Mouse (Mus musculus) hindbrain, postnatal 0 days (tissue): ENCODE results near the gene Gmppb. TPM values are rescaled to one million over a fixed set of nuclear protein-coding genes. Genes with fewer than 3 reads are reported as not detected.

Source experiments
- ATAC-seq: fragments of 200-750 bp; cut with Nextera tagmentation; 2 replicates; pipeline ENCODE4 v1.8.0; 2017; ENCODE audit warnings: mild to moderate bottlenecking, moderate TSS enrichment, moderate library complexity
- DNase-seq: peaks from one replicate; pipeline ENCODE4 v3.0.0-alpha.2; 2015; ENCODE audit warnings: low spot score
- H3K27ac ChIP-seq: fragments of 300-500 bp; sonication (generic); 2 replicates; pipeline ENCODE4 v1.5.1; 2014; ENCODE audit warnings: mild to moderate bottlenecking
- H3K27me3 ChIP-seq: fragments of 300-500 bp; sonication (generic); 2 replicates; pipeline ENCODE4 v1.6.1; 2014; ENCODE audit warnings: low read length, mixed read lengths; ENCODE audit not compliant: insufficient read depth
- H3K36me3 ChIP-seq: fragments of 300-500 bp; sonication (generic); 2 replicates; pipeline ENCODE4 v1.6.1; 2014; ENCODE audit warnings: low read length, mixed read lengths; ENCODE audit not compliant: insufficient read depth
- H3K4me1 ChIP-seq: fragments of 300-500 bp; sonication (generic); 2 replicates; pipeline ENCODE4 v1.6.1; 2014; ENCODE audit warnings: antibody characterized with exemption, low read length, mixed read lengths; ENCODE audit not compliant: insufficient read depth
- H3K4me2 ChIP-seq: fragments of 300-500 bp; sonication (generic); 2 replicates; pipeline ENCODE4 v1.6.1; 2014; ENCODE audit warnings: low read depth, mild to moderate bottlenecking, low read length, moderate library complexity, mixed read lengths
- H3K4me3 ChIP-seq: fragments of 300-500 bp; sonication (generic); 2 replicates; pipeline ENCODE4 v1.5.1; 2014; ENCODE audit warnings: low read length
- H3K9ac ChIP-seq: fragments of 300-500 bp; sonication (generic); replicated peaks from 2 replicates; pipeline ENCODE4 v1.6.1; 2014; ENCODE audit warnings: mild to moderate bottlenecking, low read length, moderate library complexity, mixed read lengths
- H3K9me3 ChIP-seq: fragments of 300-500 bp; sonication (generic); 2 replicates; pipeline ENCODE4 v1.6.1; 2016; ENCODE audit warnings: low read length, mixed read lengths
- CTCF ChIP-seq: IDR thresholded peaks from 2 replicates; pipeline ENCODE4 v1.5.1; 2016; ENCODE audit warnings: antibody characterized with exemption, control low read depth, low read depth
- WGBS: fragments of 180-500 bp; shearing (Covaris S2); extraction: QIAGEN DNeasy Blood & Tissue Kit; methylation state at CpG from one replicate; pipeline ENCODE4 v1.1.7; 2014; 5-methylcytosine and 5-hydroxymethylcytosine counted together
- polyA plus RNA-seq: library from polyadenylated mRNA; unstranded; fragments of >200 nt; fragmentation: Nextera tagmentation; extraction: Ambion mirVana; gene quantifications from 2 replicates; pipeline ENCODE4 v1.2.1, GENCODE M21; 2015
- total RNA-seq: library from RNA; depleted of rRNA; stranded (reverse); fragments of >200 nt; gene quantifications from 2 replicates; pipeline ENCODE4 v1.2.3, GENCODE M21; 2014

Gene Gmppb
- total and polyA plus RNA-seq, 2 experiments from 2014 or later, result 13.0 to 17.1 TPM

GRCm38 (mm10) chr9:108049561-108050251 lies 664 bp downstream of the Gmppb start:
- Histone ChIP-seq H3K27ac (peak overlapping the region; percentile 52), H3K36me3 (peaks cover 30% of the 10 kb centered on the region), H3K4me3 (peak overlapping the region; percentile 50), H3K4me2 (peak overlapping the region; percentile 74), H3K4me1 (peaks cover 8% of the 10 kb centered on the region; the same call in 1 of the 2 replicates), H3K9me3 (no peaks in the 10 kb centered on the region), H3K9ac (peak overlapping the region; percentile 56), H3K27me3 (no peaks in the 10 kb centered on the region)
- DNase-seq (no peak), ATAC-seq (peak; percentile 13)
- 43% methylated on average over 15 of the region's 15 CpGs for WGBS
- no peak for TF ChIP-seq CTCF

GRCm38 (mm10) chr9:108051184-108051930 lies 2.3 kb downstream of the Gmppb start:
- 94% methylated on average over 15 of the region's 15 CpGs for WGBS
- Histone ChIP-seq H3K27ac (no peak overlapping the region), H3K27me3 (no peaks in the 10 kb centered on the region), H3K4me1 (peaks cover 8% of the 10 kb centered on the region; the same call in 1 of the 2 replicates), H3K9me3 (no peaks in the 10 kb centered on the region), H3K9ac (no peak overlapping the region), H3K4me2 (no peak overlapping the region), H3K4me3 (no peak overlapping the region), H3K36me3 (peaks cover 32% of the 10 kb centered on the region)
- ATAC-seq (no peak), DNase-seq (no peak)
- TF ChIP-seq CTCF, result no peak

- no peak for TF ChIP-seq CTCF
- 88% methylated on average over 4 of the region's 4 CpGs for WGBS
- peaks cover 8% of the 10 kb centered on the region; the same call in 1 of the 2 replicates for H3K4me1 ChIP-seq
- no peaks in the 10 kb centered on the region for H3K27me3 ChIP-seq
- DNase-seq (no peak), ATAC-seq (no peak)
- no peaks in the 10 kb centered on the region for H3K9me3 ChIP-seq
- no peak overlapping the region for H3K27ac ChIP-seq
- H3K9ac ChIP-seq, result no peak overlapping the region
- no peak overlapping the region for H3K4me3 ChIP-seq
- H3K4me2 ChIP-seq, result no peak overlapping the region
- peaks cover 33% of the 10 kb centered on the region for H3K36me3 ChIP-seq
These were observed 2.8 kb downstream of the Gmppb start for GRCm38 (mm10) chr9:108051931-108052220.

- Histone ChIP-seq H3K36me3 (peaks cover 33% of the 10 kb centered on the region), H3K4me1 (peaks cover 8% of the 10 kb centered on the region; the same call in 1 of the 2 replicates), H3K27ac (peak overlapping the region; percentile 20; the same call in 1 of the 2 replicates), H3K4me2 (no peak overlapping the region), H3K27me3 (no peaks in the 10 kb centered on the region), H3K9me3 (no peaks in the 10 kb centered on the region), H3K9ac (no peak overlapping the region), H3K4me3 (no peak overlapping the region)
- TF ChIP-seq CTCF, result no peak
- DNase-seq (no peak), ATAC-seq (no peak)
- WGBS, result 73% methylated on average over 7 of the region's 7 CpGs
These were observed 3.4 kb downstream of the Gmppb start for GRCm38 (mm10) chr9:108052411-108052810.

DNA sequence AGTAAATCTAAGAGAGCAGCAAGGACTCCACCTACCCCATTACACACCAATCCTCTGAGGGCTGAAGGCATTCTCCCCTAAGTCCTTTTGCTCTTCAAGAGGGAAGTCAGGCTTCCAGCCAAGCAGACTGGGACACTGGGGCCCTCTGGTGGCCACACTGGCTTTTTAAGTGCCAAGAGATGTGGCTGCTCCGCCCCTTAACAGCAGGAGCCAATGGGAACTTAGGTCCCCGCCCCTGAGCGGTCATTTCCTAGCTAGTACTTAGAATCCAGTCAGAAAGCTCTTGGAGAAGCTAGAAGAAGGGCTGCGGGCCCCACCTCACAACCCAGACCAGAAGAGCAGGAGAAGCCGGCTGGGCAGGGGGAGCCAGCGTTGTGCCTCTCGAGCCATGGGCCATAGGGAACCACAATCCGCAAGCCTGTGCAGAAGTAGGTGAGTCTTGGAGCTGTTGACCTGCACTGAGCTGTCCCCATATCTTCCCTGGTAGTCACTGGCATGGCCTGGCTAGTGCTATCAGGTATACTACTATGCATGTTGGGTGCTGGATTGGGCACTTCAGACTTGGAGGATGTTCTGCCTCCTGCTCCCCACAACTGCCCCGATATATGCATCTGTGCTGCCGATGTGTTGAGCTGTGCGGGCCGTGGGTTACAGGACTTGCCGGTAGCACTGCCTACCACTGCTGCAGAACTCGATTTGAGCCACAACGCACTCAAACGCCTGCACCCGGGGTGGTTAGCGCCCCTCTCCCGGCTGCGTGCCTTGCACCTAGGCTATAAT lies 4.0 kb downstream of the Gmppb start, which contains the start of gene Amigo3:
Gene Amigo3, plus strand, starts transcription at position 275 of the 780 bp plus-strand sequence.
- H3K4me1 ChIP-seq, result peaks cover 8% of the 10 kb centered on the region; the same call in 1 of the 2 replicates
- peak within 1 kb of the TSS; percentile 34; the same call in 1 of the 2 replicates for H3K4me2 ChIP-seq
- H3K36me3 ChIP-seq, result peaks cover 36% of the 10 kb centered on the region
- ATAC-seq (peak; percentile 53), DNase-seq (peak; percentile 98)
- H3K4me3 ChIP-seq, result no peak within 1 kb of the TSS
- peak within 1 kb of the TSS; percentile 20; the same call in 1 of the 2 replicates for H3K27ac ChIP-seq
- H3K9me3 ChIP-seq, result no peaks in the 10 kb centered on the region
- H3K9ac ChIP-seq, result no peak within 1 kb of the TSS
- no peaks in the 10 kb centered on the region for H3K27me3 ChIP-seq
- 60% methylated on average over 20 of the region's 20 CpGs for WGBS
- peak; percentile 91 for TF ChIP-seq CTCF

DNA sequence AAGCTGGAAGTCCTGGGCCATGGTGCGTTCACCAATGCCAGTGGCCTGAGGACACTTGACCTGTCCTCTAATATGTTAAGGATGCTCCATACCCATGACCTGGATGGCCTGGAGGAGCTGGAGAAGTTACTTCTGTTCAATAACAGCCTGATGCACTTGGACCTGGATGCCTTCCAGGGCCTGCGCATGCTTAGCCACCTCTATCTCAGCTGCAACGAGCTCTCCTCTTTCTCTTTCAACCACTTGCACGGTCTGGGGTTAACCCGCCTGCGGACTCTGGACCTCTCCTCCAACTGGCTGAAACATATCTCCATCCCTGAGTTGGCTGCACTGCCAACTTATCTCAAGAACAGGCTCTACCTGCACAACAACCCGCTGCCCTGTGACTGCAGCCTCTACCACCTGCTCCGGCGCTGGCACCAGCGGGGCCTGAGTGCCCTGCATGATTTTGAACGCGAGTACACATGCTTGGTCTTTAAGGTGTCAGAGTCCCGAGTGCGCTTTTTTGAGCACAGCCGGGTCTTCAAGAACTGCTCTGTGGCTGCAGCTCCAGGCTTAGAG lies 4.7 kb downstream of the Gmppb start:
- no peak for ATAC-seq
- H3K27ac ChIP-seq, result no peak overlapping the region
- no peaks in the 10 kb centered on the region for H3K9me3 ChIP-seq
- no peaks in the 10 kb centered on the region for H3K27me3 ChIP-seq
- TF ChIP-seq CTCF, result no peak
- H3K4me3 ChIP-seq, result no peak overlapping the region
- no peak overlapping the region for H3K4me2 ChIP-seq
- no peak overlapping the region for H3K9ac ChIP-seq
- H3K36me3 ChIP-seq, result peaks cover 42% of the 10 kb centered on the region
- 92% methylated on average over 15 of the region's 15 CpGs for WGBS
- H3K4me1 ChIP-seq, result peaks cover 8% of the 10 kb centered on the region; the same call in 1 of the 2 replicates
- no peak for DNase-seq
